Mouse (Mus musculus) midbrain, embryonic 16.5 days (tissue): ENCODE data around the gene Itpkb. TPM values are rescaled to one million over a fixed set of nuclear protein-coding genes. Genes with fewer than 3 reads are reported as not detected.

Source experiments
- ATAC-seq: fragments of 200-750 bp; cut with Nextera tagmentation; 2 replicates; pipeline ENCODE4 v1.8.0; 2017; ENCODE audit warnings: moderate TSS enrichment
- H3K27ac ChIP-seq: fragments of 300-500 bp; sonication (generic); 2 replicates; pipeline ENCODE4 v1.5.1; 2014; ENCODE audit warnings: mild to moderate bottlenecking, low read length, mixed read lengths
- H3K27me3 ChIP-seq: fragments of 300-500 bp; sonication (generic); 2 replicates; pipeline ENCODE4 v1.6.1; 2014; ENCODE audit warnings: low read depth, low read length, mixed read lengths; ENCODE audit not compliant: control insufficient read depth, insufficient read depth
- H3K36me3 ChIP-seq: fragments of 300-500 bp; sonication (generic); 2 replicates; pipeline ENCODE4 v1.6.1; 2014; ENCODE audit warnings: mild to moderate bottlenecking, low read length, moderate library complexity, mixed read lengths; ENCODE audit not compliant: control insufficient read depth, insufficient read depth
- H3K4me1 ChIP-seq: fragments of 300-500 bp; sonication (generic); 2 replicates; pipeline ENCODE4 v1.6.1; 2014; ENCODE audit warnings: mild to moderate bottlenecking, low read length, mixed read lengths; ENCODE audit not compliant: control insufficient read depth, insufficient read depth
- H3K4me2 ChIP-seq: fragments of 300-500 bp; sonication (generic); 2 replicates; pipeline ENCODE4 v1.6.1; 2014; ENCODE audit warnings: mild to moderate bottlenecking, low read length, mixed read lengths
- H3K4me3 ChIP-seq: fragments of 300-500 bp; sonication (generic); 2 replicates; pipeline ENCODE4 v1.5.1; 2014; ENCODE audit warnings: low read depth, mild to moderate bottlenecking, low read length, moderate library complexity, mixed read lengths
- H3K9ac ChIP-seq: fragments of 300-500 bp; sonication (generic); 2 replicates; pipeline ENCODE4 v1.6.1; 2014; ENCODE audit warnings: low read depth, low read length, mixed read lengths
- H3K9me3 ChIP-seq: fragments of 300-500 bp; sonication (generic); replicated peaks from 2 replicates; pipeline ENCODE4 v1.6.1; 2014; ENCODE audit warnings: mild to moderate bottlenecking, low read length, mixed read lengths; ENCODE audit not compliant: control insufficient read depth, poor library complexity, severe bottlenecking
- WGBS: fragments of 180-500 bp; shearing (Covaris S2); extraction: QIAGEN DNeasy Blood & Tissue Kit; methylation state at CpG from one replicate; pipeline ENCODE4 v1.1.7; 2014; 5-methylcytosine and 5-hydroxymethylcytosine counted together
- polyA plus RNA-seq: library from polyadenylated mRNA; unstranded; fragments of >200 nt; fragmentation: Nextera tagmentation; extraction: Ambion mirVana; gene quantifications from 2 replicates; pipeline ENCODE4 v1.2.1, GENCODE M21; 2015

Gene Itpkb
- polyA plus RNA-seq, 1 experiment from 2014 or later: 2.2 TPM

DNA sequence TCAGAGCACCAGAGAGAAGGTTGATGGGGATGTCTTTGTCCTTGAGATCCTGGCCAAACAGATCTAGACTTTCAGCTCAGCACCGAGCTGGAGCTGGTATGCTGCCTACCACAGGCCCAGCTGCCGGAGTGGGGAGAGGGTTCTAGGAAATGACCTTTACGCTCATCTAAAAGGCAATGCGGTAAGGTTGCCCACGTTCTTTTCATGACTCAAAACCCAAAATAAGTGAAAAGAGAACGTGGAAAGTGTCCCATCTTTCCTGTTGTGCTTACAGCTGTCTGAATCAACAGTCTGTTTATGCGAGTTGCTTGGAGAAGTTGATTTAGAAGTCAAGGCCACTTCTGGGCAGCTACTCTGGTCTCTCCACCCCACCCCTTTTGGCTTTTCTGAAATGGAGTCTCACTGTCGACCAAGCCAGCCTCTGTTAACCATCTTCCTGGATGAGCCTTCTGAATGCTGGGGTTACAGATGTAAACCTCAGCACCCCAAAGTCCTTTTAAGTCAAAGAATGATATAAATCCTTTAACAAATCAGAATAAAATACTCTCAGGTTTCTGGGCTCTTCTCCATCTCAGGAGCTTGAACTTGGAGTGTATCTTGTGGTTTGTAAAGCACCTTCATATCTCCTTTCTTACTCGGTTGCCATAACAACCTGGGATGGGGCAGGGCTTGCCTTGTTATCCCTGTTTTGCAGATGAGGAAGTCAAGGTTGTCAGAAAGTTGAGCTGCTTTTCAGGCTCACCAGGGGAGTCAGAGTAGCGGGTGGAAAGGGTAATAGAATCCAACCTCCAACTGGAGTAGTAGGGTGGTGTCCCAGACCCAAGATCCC, 60.7 kb downstream of the Itpkb start:
- Histone ChIP-seq H3K27me3 (no peaks in the 10 kb centered on the region), H3K9ac (no peak overlapping the region), H3K4me2 (no peak overlapping the region), H3K4me3 (no peak overlapping the region), H3K36me3 (no peaks in the 10 kb centered on the region), H3K9me3 (no peaks in the 10 kb centered on the region), H3K27ac (no peak overlapping the region), H3K4me1 (peaks cover 14% of the 10 kb centered on the region)
- no peak for ATAC-seq
- WGBS: 85% methylated on average over 10 of the region's 10 CpGs

- Histone ChIP-seq H3K36me3 (no peaks in the 10 kb centered on the region), H3K27ac (no peak overlapping the region), H3K27me3 (no peaks in the 10 kb centered on the region), H3K9ac (no peak overlapping the region), H3K4me1 (peaks cover 14% of the 10 kb centered on the region), H3K4me2 (no peak overlapping the region), H3K9me3 (no peaks in the 10 kb centered on the region), H3K4me3 (no peak overlapping the region)
- ATAC-seq: no peak
- 93% methylated on average over 4 of the region's 4 CpGs for WGBS
These were observed 61.3 kb downstream of the Itpkb start for GRCm38 (mm10) chr1:180391575-180391945.

- H3K4me1 ChIP-seq: peaks cover 8% of the 10 kb centered on the region
- H3K4me2 ChIP-seq: no peak overlapping the region
- H3K27me3 ChIP-seq: no peaks in the 10 kb centered on the region
- no peak for ATAC-seq
- no peak overlapping the region for H3K9ac ChIP-seq
- H3K4me3 ChIP-seq: no peak overlapping the region
- WGBS: 96% methylated on average over 5 of the region's 5 CpGs
- H3K36me3 ChIP-seq: no peaks in the 10 kb centered on the region
- H3K27ac ChIP-seq: no peak overlapping the region
- no peaks in the 10 kb centered on the region for H3K9me3 ChIP-seq
These were observed 62.0 kb downstream of the Itpkb start for GRCm38 (mm10) chr1:180392137-180392798.

GRCm38 (mm10) chr1:180393017-180393797, 62.9 kb downstream of the Itpkb start:
- no peak overlapping the region for H3K27ac ChIP-seq
- no peak overlapping the region for H3K4me3 ChIP-seq
- 79% methylated on average over 9 of the region's 9 CpGs for WGBS
- peaks cover 5% of the 10 kb centered on the region for H3K4me1 ChIP-seq
- H3K36me3 ChIP-seq: no peaks in the 10 kb centered on the region
- no peak for ATAC-seq
- H3K9me3 ChIP-seq: no peaks in the 10 kb centered on the region
- no peak overlapping the region for H3K9ac ChIP-seq
- H3K4me2 ChIP-seq: no peak overlapping the region
- H3K27me3 ChIP-seq: no peaks in the 10 kb centered on the region

DNA sequence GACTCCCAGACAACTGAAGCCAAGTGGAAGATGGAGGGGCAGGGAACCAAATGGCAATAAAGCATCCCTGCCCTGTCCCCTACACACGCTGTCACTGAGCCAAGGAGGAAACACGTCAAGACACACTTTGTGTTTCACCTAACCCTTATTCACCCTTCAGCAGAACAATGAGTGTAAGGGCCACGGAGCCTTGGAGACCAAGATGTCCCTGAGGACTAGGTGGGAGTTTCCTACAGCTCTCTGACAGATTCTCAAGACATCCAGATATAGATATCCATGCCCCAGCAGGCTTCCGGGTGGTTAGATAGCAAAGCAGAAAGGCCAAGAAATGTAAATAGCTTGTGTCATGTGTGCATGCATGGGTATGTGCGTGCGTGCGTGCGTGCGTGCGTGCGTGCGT, 63.6 kb downstream of the Itpkb start:
- Histone ChIP-seq H3K27me3 (no peaks in the 10 kb centered on the region), H3K27ac (no peak overlapping the region), H3K9ac (no peak overlapping the region), H3K4me2 (no peak overlapping the region), H3K36me3 (no peaks in the 10 kb centered on the region), H3K4me1 (no peaks in the 10 kb centered on the region; the same call in 1 of the 2 replicates), H3K4me3 (no peak overlapping the region), H3K9me3 (no peaks in the 10 kb centered on the region)
- WGBS: 93% methylated on average over 12 of the region's 12 CpGs
- no peak for ATAC-seq

- Histone ChIP-seq H3K4me1 (no peaks in the 10 kb centered on the region; the same call in 1 of the 2 replicates), H3K9me3 (no peaks in the 10 kb centered on the region), H3K4me2 (no peak overlapping the region), H3K27ac (no peak overlapping the region), H3K9ac (no peak overlapping the region), H3K36me3 (no peaks in the 10 kb centered on the region), H3K4me3 (no peak overlapping the region), H3K27me3 (no peaks in the 10 kb centered on the region)
- 65% methylated on average over 5 of the region's 5 CpGs for WGBS
- ATAC-seq: no peak
These were observed 67.4 kb downstream of the Itpkb start for GRCm38 (mm10) chr1:180397734-180398133.

DNA sequence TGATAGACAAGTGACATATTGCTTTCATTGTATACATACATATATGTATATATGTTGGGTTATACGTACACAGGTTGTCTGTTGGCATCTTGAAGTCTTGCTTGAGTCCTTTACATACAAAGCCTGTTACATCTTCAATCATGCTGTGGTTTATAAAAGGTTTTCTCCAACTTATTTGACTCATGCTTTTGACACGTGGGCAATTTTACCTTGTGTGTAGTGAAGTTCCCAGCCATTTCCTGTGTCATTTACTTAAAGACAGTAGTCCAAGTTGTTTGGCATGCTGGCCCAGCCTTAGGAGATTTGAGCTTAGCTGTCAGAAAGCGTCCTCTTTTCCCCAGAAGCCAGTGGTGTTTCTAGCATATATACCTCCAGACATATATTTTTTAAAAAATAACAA, 68.2 kb downstream of the Itpkb start:
- Histone ChIP-seq H3K27ac (no peak overlapping the region), H3K36me3 (no peaks in the 10 kb centered on the region), H3K9me3 (no peaks in the 10 kb centered on the region), H3K9ac (no peak overlapping the region), H3K4me3 (no peak overlapping the region), H3K27me3 (no peaks in the 10 kb centered on the region), H3K4me2 (no peak overlapping the region), H3K4me1 (no peaks in the 10 kb centered on the region; the same call in 1 of the 2 replicates)
- ATAC-seq: no peak
- 80% methylated on average over 3 of the region's 3 CpGs for WGBS

DNA sequence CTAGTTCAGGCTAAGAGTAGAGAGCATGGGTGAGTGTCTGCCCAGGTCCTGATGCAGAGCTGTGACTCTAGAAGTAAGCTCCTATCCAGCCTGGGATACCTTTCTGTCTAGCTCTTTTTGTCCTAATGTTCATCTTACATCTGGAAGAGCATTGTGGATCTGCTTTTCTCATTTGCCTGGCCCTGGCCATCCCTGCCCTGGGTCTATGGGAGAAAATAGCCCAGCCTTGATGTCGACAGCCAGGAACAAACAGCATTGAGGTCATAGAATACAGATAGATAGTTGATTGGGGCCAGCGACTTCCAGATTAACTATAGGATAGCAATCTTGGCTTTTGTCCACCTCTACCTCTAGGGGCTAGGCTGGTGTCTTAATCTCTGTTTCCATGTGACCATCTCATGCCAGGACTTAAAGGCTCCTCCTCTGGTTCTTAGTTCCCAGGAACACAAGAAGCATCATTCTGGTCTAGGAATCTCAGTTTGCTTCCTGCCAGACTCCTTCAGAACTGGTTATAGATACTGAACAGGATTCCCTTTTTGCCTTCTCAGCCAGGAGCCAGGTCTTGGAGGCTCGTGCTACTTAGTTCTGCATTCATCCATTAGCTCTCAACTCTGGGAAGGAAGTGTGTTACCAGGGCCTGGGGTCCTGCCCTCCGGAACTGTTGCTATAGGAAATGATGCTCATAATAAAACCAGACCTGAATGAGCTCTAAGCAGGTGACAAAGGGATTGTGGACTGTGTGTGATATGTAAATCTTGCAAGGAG, 70.6 kb downstream of the Itpkb start:
- WGBS: 76% methylated on average over 4 of the region's 4 CpGs
- Histone ChIP-seq H3K36me3 (no peaks in the 10 kb centered on the region), H3K4me1 (peaks cover 3% of the 10 kb centered on the region; the same call in 1 of the 2 replicates), H3K27ac (no peak overlapping the region), H3K27me3 (no peaks in the 10 kb centered on the region), H3K9me3 (no peaks in the 10 kb centered on the region), H3K4me2 (no peak overlapping the region), H3K4me3 (no peak overlapping the region), H3K9ac (no peak overlapping the region)
- no peak for ATAC-seq
